In the genomic region with DNA sequence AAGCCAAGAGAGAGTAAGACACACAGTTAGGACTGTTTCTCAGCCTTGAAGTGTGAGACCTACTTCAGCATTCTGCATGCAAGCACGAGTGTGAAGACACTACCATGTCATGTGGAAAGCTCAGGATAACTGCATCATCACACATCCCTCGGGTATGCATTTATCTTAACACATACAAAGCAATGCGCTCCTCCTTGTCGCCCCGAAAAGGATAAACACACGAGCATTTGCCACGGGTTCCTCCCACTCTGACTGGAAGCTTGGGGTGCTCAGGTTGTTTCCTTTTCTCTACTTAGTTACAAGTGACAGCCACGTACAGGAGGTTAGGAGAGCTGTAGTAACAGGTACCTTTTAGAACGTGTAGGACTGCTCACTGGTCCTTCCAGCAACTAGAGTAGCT, we compare ENCODE assay signal across 18 mouse cellular contexts.
A peak's percentile ranks its signal among the peaks of the same experiment; 100 is the strongest.
DNase-seq lines count a peak whose midpoint lies in the region; ATAC-seq and TF ChIP-seq lines count a peak whose summit lies in the region.
"Had no signal": no experiment of that assay in that cellular context is flagged by ENCODE, and none has a peak within 500 bp of the region (broad histone marks: within the 10 kb centered on the region; RNA-seq: fewer than 3 reads in every experiment).

No protein-coding gene starts in this region.

- no peaks in the 10 kb centered on the region for H3K27me3 ChIP-seq in hindbrain, embryonic 13.5 days
- H3K27me3 ChIP-seq in hindbrain, embryonic 10.5 days (ENCODE audit: insufficient read depth, poor library complexity, severe bottlenecking) = no peaks in the 10 kb centered on the region
- no peaks in the 10 kb centered on the region for H3K27me3 ChIP-seq in midbrain, embryonic 15.5 days (replicated peaks)
- H3K27me3 ChIP-seq: embryonic facial prominence, embryonic 12.5 days; liver, embryonic 13.5 days; lung, embryonic 15.5 days had no signal

- peaks cover 55% of the 10 kb centered on the region for H3K4me1 ChIP-seq in hindbrain, embryonic 13.5 days (replicated peaks)
- peaks cover 63% of the 10 kb centered on the region for H3K4me1 ChIP-seq in hindbrain, embryonic 10.5 days (replicated peaks)
- H3K4me1 ChIP-seq in midbrain, embryonic 15.5 days = peaks cover 40% of the 10 kb centered on the region

- no peak for DNase-seq in gastrocnemius, adult 2 months
- no peak for DNase-seq in gastrocnemius, adult 8-10 months (ENCODE audit: low spot score in 2 of 2)
- no peak for DNase-seq in hindbrain, embryonic 10.5 days (ENCODE audit: low spot score)
- peak; percentile 24 for DNase-seq in retina, embryonic 14.5 days (ENCODE audit: low spot score)
- no peak for DNase-seq in retina, postnatal 1 day
- DNase-seq in lung, postnatal 25 days (ENCODE audit: low spot score) = no peak
- DNase-seq: adrenal gland, postnatal 10 days; cerebellum, adult 9-10 months; gastrocnemius, postnatal 36 days; kidney, adult 2 months; kidney, postnatal 25 days; liver, embryonic 13.5 days; right cerebral cortex, postnatal 14 days; thymus, postnatal 14 days had no signal

- H3K9ac ChIP-seq in hindbrain, embryonic 13.5 days = no peak overlapping the region
- no peak overlapping the region for H3K9ac ChIP-seq in midbrain, embryonic 15.5 days
- H3K9ac ChIP-seq: embryonic facial prominence, embryonic 12.5 days; liver, embryonic 13.5 days; lung, embryonic 15.5 days had no signal

- peak overlapping the region; percentile 55 for H3K27ac ChIP-seq in gastrocnemius, adult 2 months
- H3K27ac ChIP-seq in hindbrain, embryonic 13.5 days = peak overlapping the region; percentile 45
- no peak overlapping the region for H3K27ac ChIP-seq in hindbrain, embryonic 10.5 days
- H3K27ac ChIP-seq in midbrain, embryonic 15.5 days = peak overlapping the region; percentile 13; the same call in 1 of the 2 replicates
- H3K27ac ChIP-seq: embryonic facial prominence, embryonic 12.5 days; liver, embryonic 13.5 days; lung, embryonic 15.5 days had no signal

- intact Hi-C loops in gastrocnemius, adult 2 months (cut with DNase I) = loop anchor here (5.0 kb wide), 1 partner anchor 46 kb away; no protein-coding TSS in a partner anchor

- H3K4me2 ChIP-seq in hindbrain, embryonic 13.5 days = peak overlapping the region; percentile 17; the same call in 1 of the 2 replicates
- no peak overlapping the region for H3K4me2 ChIP-seq in midbrain, embryonic 15.5 days
- H3K4me2 ChIP-seq: embryonic facial prominence, embryonic 12.5 days; liver, embryonic 13.5 days; lung, embryonic 15.5 days had no signal

- H3K9me3 ChIP-seq in hindbrain, embryonic 13.5 days = no peaks in the 10 kb centered on the region
- no peaks in the 10 kb centered on the region for H3K9me3 ChIP-seq in hindbrain, embryonic 10.5 days
- no peaks in the 10 kb centered on the region for H3K9me3 ChIP-seq in midbrain, embryonic 15.5 days
- H3K9me3 ChIP-seq: embryonic facial prominence, embryonic 12.5 days; liver, embryonic 13.5 days; lung, embryonic 15.5 days had no signal

- ATAC-seq in hindbrain, embryonic 13.5 days (ENCODE audit: low FRiP score) = no peak
- 0 out of 2 replicates have a peak, but pooled peaks have one; percentile 12 for ATAC-seq in midbrain, embryonic 15.5 days (replicated peaks)

- peak overlapping the region; percentile 58 for H3K4me3 ChIP-seq in gastrocnemius, adult 2 months
- H3K4me3 ChIP-seq in hindbrain, embryonic 13.5 days = no peak overlapping the region
- no peak overlapping the region for H3K4me3 ChIP-seq in hindbrain, embryonic 10.5 days
- no peak overlapping the region for H3K4me3 ChIP-seq in midbrain, embryonic 15.5 days
- H3K4me3 ChIP-seq: embryonic facial prominence, embryonic 12.5 days; liver, embryonic 13.5 days; lung, embryonic 15.5 days had no signal

- no peaks in the 10 kb centered on the region for H3K36me3 ChIP-seq in hindbrain, embryonic 13.5 days
- peaks cover 16% of the 10 kb centered on the region for H3K36me3 ChIP-seq in hindbrain, embryonic 10.5 days
- no peaks in the 10 kb centered on the region for H3K36me3 ChIP-seq in midbrain, embryonic 15.5 days (replicated peaks)
- H3K36me3 ChIP-seq: liver, embryonic 13.5 days; lung, embryonic 15.5 days had no signal

- WGBS in hindbrain, embryonic 13.5 days = 64% methylated on average over 9 of the region's 9 CpGs
- 81% methylated on average over 9 of the region's 9 CpGs for WGBS in hindbrain, embryonic 10.5 days
- WGBS in midbrain, embryonic 15.5 days = 62% methylated on average over 9 of the region's 9 CpGs

- no peak for TF ChIP-seq CTCF in gastrocnemius, adult 2 months (IDR thresholded peaks at IDR 0.05)
